Mouse (Mus musculus) megakaryocyte, embryonic 14.5 days (primary cell): ENCODE data around the gene Saa2.
"Not testable (repeated sequence)": the region's sequence is repeated elsewhere in the genome, so short reads cannot be mapped to it uniquely, and the experiment has no call there.

ENCODE experiments used
- FLI1 ChIP-seq: IDR thresholded peaks from 2 replicates; pipeline ENCODE4 v1.6.1; 2012; ENCODE audit warnings: low read length, inconsistent platforms, mixed read lengths
- GATA1 ChIP-seq: IDR thresholded peaks from 3 replicates; pipeline ENCODE4 v1.6.1; 2012; ENCODE audit warnings: mixed read lengths, low read length, inconsistent platforms, borderline replicate concordance

- not testable (repeated sequence) for TF ChIP-seq GATA1, FLI1
These were observed 11.5 kb upstream of the Saa2 start for GRCm38 (mm10) chr7:46740041-46740440.
